Mouse (Mus musculus) spleen, adult 2 months (tissue): ENCODE measurements around the gene Gm20920. TPM values are rescaled to one million over a fixed set of nuclear protein-coding genes. Genes with fewer than 3 reads are reported as not detected.
"Not testable (repeated sequence)": the region's sequence is repeated elsewhere in the genome, so short reads cannot be mapped to it uniquely, and the experiment has no call there.

Experiments used
- DNase-seq, 2 experiments: peaks; one replicate each; pipeline versions ENCODE4 v3.0.0 to v3.0.0-alpha.2; 2012 to 2021; ENCODE audit warnings: low spot score in 2 of 2, low read depth in 1 of 2
- H3K27ac ChIP-seq: fragments of 200-500 bp; 2 replicates; pipeline ENCODE4 v1.5.1; 2012; ENCODE audit warnings: low read length, inconsistent platforms; ENCODE audit not compliant: insufficient read depth
- H3K27me3 ChIP-seq: fragments of 200-500 bp; 2 replicates; pipeline ENCODE4 v1.6.1; 2012; ENCODE audit warnings: mild to moderate bottlenecking, moderate library complexity, low read length, inconsistent platforms; ENCODE audit not compliant: control insufficient read depth, insufficient read depth
- H3K36me3 ChIP-seq: fragments of 200-500 bp; 2 replicates; pipeline ENCODE4 v1.6.1; 2012; ENCODE audit warnings: mild to moderate bottlenecking, low read length, inconsistent platforms; ENCODE audit not compliant: control insufficient read depth, insufficient read depth
- H3K4me1 ChIP-seq: fragments of 200-500 bp; 2 replicates; pipeline ENCODE4 v1.6.1; 2011; ENCODE audit warnings: inconsistent platforms; ENCODE audit not compliant: control insufficient read depth, insufficient read depth, insufficient read length
- H3K4me3 ChIP-seq: fragments of 200-500 bp; 2 replicates; pipeline ENCODE4 v1.5.1; 2011; ENCODE audit warnings: mild to moderate bottlenecking, inconsistent platforms; ENCODE audit not compliant: insufficient read depth, insufficient read length; ENCODE audit errors: extremely low read depth
- WGBS: fragments of 180-500 bp; shearing (Covaris S2); methylation state at CpG from one replicate; pipeline ENCODE4 v1.1.7; 2018; 5-methylcytosine and 5-hydroxymethylcytosine counted together
- polyA plus RNA-seq: library from polyadenylated mRNA; depleted of rRNA; stranded (reverse); fragments of >200 nt; gene quantifications from 2 replicates; pipeline ENCODE4 v1.2.3, GENCODE M21; 2012; rRNA removed

Gene Gm20920
- polyA plus RNA-seq, result not detected in 2 replicates

DNA sequence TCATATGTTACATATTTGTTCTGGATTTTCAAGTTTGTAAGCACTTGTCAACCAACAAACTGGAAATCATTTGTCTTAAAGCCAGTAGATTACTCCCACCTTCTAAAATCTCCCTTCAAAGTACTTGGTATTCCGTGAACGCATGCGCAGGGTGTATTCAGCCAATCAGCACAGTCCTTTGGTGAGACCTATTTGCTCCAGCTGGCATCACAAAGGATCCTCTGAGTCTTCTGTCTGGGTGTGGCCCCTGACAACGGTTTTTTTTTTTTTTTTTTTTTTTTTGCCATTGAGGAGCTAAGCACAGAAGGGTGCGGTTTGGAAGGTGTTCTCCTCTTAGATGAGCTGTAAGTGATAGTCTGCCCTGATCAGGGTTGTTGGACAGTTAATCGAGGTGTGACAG, at the start of gene Gm20920:
Gene Gm20920 (plus strand): TSS at position 301 of the 400 bp plus-strand sequence.
- H3K4me1 ChIP-seq, H3K4me3 ChIP-seq, H3K27ac ChIP-seq, H3K36me3 ChIP-seq, DNase-seq, H3K27me3 ChIP-seq: not testable (repeated sequence)
- no CpG with 5 or more reads among the region's 6 CpGs for WGBS
